Mouse (Mus musculus): ENCODE measurements around the gene Otulin. TPM values are rescaled to one million over a fixed set of nuclear protein-coding genes. Genes with fewer than 3 reads are reported as not detected.

The Otulin gene
- total and polyA plus RNA-seq, 3 experiments = 33.8 to 40.3 (median 37.4) TPM

- H3K36me3 ChIP-seq (replicated peaks) = peaks cover 65% of the 10 kb centered on the region
Measured at GRCm38 (mm10) chr15:27508982-27509381, 121.5 kb downstream of the Otulin start.

DNA sequence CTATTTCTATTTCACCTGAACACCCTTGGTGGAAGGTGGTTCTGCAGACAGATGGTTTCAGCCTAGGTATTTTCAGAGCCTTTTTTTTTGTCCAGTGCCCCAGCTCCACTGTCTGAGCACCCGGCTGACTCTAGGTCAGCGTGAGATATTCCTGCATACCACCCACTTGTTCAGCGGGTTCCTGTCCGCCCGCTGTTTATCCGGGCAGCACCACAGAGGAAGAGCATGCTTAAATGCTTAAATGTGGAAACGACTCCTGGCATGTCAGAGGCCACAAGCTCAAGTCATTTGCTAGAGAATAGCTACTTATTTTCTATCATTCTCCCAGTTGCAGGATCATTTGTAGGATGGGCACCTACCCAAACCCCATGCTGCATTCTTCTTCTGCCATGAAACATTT is 122.3 kb downstream of the Otulin start:
- no peak overlapping the region for H3K4me3 ChIP-seq (ENCODE audit: low read depth, low read length)
- no peak for ATAC-seq (ENCODE audit: extremely low read depth, insufficient number of reproducible peaks, low FRiP score, poor library complexity, severe bottlenecking)
- H3K36me3 ChIP-seq (replicated peaks) = peaks cover 67% of the 10 kb centered on the region
- no peak for DNase-seq (ENCODE audit: low spot score)
- no peaks in the 10 kb centered on the region for H3K27me3 ChIP-seq (ENCODE audit: insufficient read depth, low read length)
- TF ChIP-seq GATA1 (IDR thresholded peaks at IDR 0.05; ENCODE audit: borderline replicate concordance, low read length) = no peak
- no peak for TF ChIP-seq POLR2AphosphoS5 (IDR thresholded peaks at IDR 0.05; ENCODE audit: insufficient replicate concordance, low read depth, low read length)
- TF ChIP-seq GATA2 (IDR thresholded peaks at IDR 0.05; ENCODE audit: borderline replicate concordance, low read depth, low read length) = no peak
- TF ChIP-seq TAL1 (conservative IDR thresholded peaks at IDR 0.05; ENCODE audit: low read depth, low read length) = no peak
- TF ChIP-seq CTCF (IDR thresholded peaks at IDR 0.05; ENCODE audit: low read depth, low read length) = no peak
- peaks cover 36% of the 10 kb centered on the region for H3K4me1 ChIP-seq (ENCODE audit: insufficient read depth, low read depth, low read length)
- no peaks in the 10 kb centered on the region for H3K9me3 ChIP-seq (replicated peaks)

More at GRCm38 (mm10) chr15:27508982-27509381, 121.5 kb downstream of the Otulin start:
- Histone ChIP-seq H3K4me1 (ENCODE audit: insufficient read depth, low read depth, low read length) (peaks cover 33% of the 10 kb centered on the region), H3K4me3 (ENCODE audit: low read depth, low read length) (no peak overlapping the region), H3K9me3 (replicated peaks) (no peaks in the 10 kb centered on the region), H3K27me3 (ENCODE audit: insufficient read depth, low read length) (no peaks in the 10 kb centered on the region)
- TF ChIP-seq GATA2 (IDR thresholded peaks at IDR 0.05; ENCODE audit: borderline replicate concordance, low read depth, low read length) (no peak), POLR2AphosphoS5 (IDR thresholded peaks at IDR 0.05; ENCODE audit: insufficient replicate concordance, low read depth, low read length) (no peak), GATA1 (IDR thresholded peaks at IDR 0.05; ENCODE audit: borderline replicate concordance, low read length) (no peak), CTCF (IDR thresholded peaks at IDR 0.05; ENCODE audit: low read depth, low read length) (no peak), TAL1 (conservative IDR thresholded peaks at IDR 0.05; ENCODE audit: low read depth, low read length) (no peak)
- DNase-seq (ENCODE audit: low spot score) = no peak
- ATAC-seq (ENCODE audit: extremely low read depth, insufficient number of reproducible peaks, low FRiP score, poor library complexity, severe bottlenecking) = no peak

DNA sequence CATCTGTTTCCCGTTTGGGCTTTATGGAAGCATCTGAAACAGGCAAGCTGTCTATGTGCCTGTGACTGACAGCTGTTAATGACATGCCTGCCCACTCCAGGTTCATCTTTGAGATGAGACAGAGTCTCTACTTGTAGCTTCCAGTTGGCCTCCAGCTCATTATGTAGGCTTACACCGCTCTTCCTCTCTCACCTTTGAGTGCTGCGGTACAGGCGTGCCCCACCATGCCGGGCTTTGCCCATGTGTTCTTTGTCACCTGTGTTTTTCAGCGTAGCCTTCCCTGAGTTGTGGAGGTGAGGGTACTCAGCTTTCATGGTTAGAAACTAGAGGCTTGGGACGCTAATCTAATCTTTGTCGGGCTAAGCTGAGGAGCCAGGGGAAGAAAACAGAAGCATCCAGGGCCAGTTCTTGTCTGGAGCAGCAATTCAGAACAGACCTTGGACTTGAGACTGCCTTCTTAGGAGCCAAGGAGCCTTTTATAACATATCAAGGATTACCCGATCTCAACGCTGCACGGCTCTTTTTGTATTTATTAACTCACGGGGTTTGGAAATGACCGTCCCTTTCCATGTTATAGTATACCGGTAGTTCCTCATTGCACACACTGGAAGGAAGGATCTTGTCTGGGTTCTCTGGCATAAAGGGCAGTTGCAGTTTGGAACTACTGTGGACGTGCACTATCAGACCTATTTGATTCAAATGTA is 123.4 kb downstream of the Otulin start:
- peaks cover 36% of the 10 kb centered on the region for H3K4me1 ChIP-seq (ENCODE audit: insufficient read depth, low read depth, low read length)

GRCm38 (mm10) chr15:27506127-27506886 is 124.2 kb downstream of the Otulin start:
- peaks cover 35% of the 10 kb centered on the region for H3K4me1 ChIP-seq (ENCODE audit: insufficient read depth, low read depth, low read length)
- ATAC-seq (ENCODE audit: extremely low read depth, insufficient number of reproducible peaks, low FRiP score, poor library complexity, severe bottlenecking) (peak; percentile 59), DNase-seq (ENCODE audit: low spot score) (no peak)
- TF ChIP-seq POLR2AphosphoS5 (IDR thresholded peaks at IDR 0.05; ENCODE audit: insufficient replicate concordance, low read depth, low read length) (no peak), GATA1 (IDR thresholded peaks at IDR 0.05; ENCODE audit: borderline replicate concordance, low read length) (no peak), TAL1 (conservative IDR thresholded peaks at IDR 0.05; ENCODE audit: low read depth, low read length) (no peak), CTCF (IDR thresholded peaks at IDR 0.05; ENCODE audit: low read depth, low read length) (no peak), GATA2 (IDR thresholded peaks at IDR 0.05; ENCODE audit: borderline replicate concordance, low read depth, low read length) (no peak)
- H3K27me3 ChIP-seq (ENCODE audit: insufficient read depth, low read length) = no peaks in the 10 kb centered on the region
- H3K36me3 ChIP-seq (replicated peaks) = peaks cover 68% of the 10 kb centered on the region
- no peak overlapping the region for H3K4me3 ChIP-seq (ENCODE audit: low read depth, low read length)
- no peaks in the 10 kb centered on the region for H3K9me3 ChIP-seq (replicated peaks)

More for the DNA sequence above, 123.4 kb downstream of the Otulin start:
- DNase-seq (ENCODE audit: low spot score) = no peak
- ATAC-seq (ENCODE audit: extremely low read depth, insufficient number of reproducible peaks, low FRiP score, poor library complexity, severe bottlenecking) = no peak
- no peaks in the 10 kb centered on the region for H3K9me3 ChIP-seq (replicated peaks)
- H3K27me3 ChIP-seq (ENCODE audit: insufficient read depth, low read length) = no peaks in the 10 kb centered on the region
- peaks cover 67% of the 10 kb centered on the region for H3K36me3 ChIP-seq (replicated peaks)
- no peak for TF ChIP-seq GATA1 (IDR thresholded peaks at IDR 0.05; ENCODE audit: borderline replicate concordance, low read length)
- no peak overlapping the region for H3K4me3 ChIP-seq (ENCODE audit: low read depth, low read length)

- no peak for DNase-seq (ENCODE audit: low spot score)
- H3K4me3 ChIP-seq (ENCODE audit: low read depth, low read length) = no peak overlapping the region
- H3K36me3 ChIP-seq (replicated peaks) = peaks cover 68% of the 10 kb centered on the region
- 0 out of 2 replicates have a peak, but pooled peaks have one; percentile 35 for ATAC-seq (ENCODE audit: extremely low read depth, insufficient number of reproducible peaks, low FRiP score, poor library complexity, severe bottlenecking)
- H3K27me3 ChIP-seq (ENCODE audit: insufficient read depth, low read length) = no peaks in the 10 kb centered on the region
- H3K4me1 ChIP-seq (ENCODE audit: insufficient read depth, low read depth, low read length) = peaks cover 48% of the 10 kb centered on the region
- TF ChIP-seq POLR2AphosphoS5 (IDR thresholded peaks at IDR 0.05; ENCODE audit: insufficient replicate concordance, low read depth, low read length) = no peak
- no peak for TF ChIP-seq TAL1 (conservative IDR thresholded peaks at IDR 0.05; ENCODE audit: low read depth, low read length)
- no peak for TF ChIP-seq CTCF (IDR thresholded peaks at IDR 0.05; ENCODE audit: low read depth, low read length)
- no peak for TF ChIP-seq GATA1 (IDR thresholded peaks at IDR 0.05; ENCODE audit: borderline replicate concordance, low read length)
- no peak for TF ChIP-seq GATA2 (IDR thresholded peaks at IDR 0.05; ENCODE audit: borderline replicate concordance, low read depth, low read length)
- H3K9me3 ChIP-seq (replicated peaks) = no peaks in the 10 kb centered on the region
Measured at GRCm38 (mm10) chr15:27503801-27504730, 126.4 kb downstream of the Otulin start.

Measured in G1E (cell line).